Mouse (Mus musculus): Measurements from ENCODE around the gene Brd3. TPM values are rescaled to one million over a fixed set of nuclear protein-coding genes. Genes with fewer than 3 reads are reported as not detected.

Gene Brd3
- total RNA-seq, 2 experiments from 2014 or later = 43.6 to 52.2 TPM

GRCm38 (mm10) chr2:27441767-27442707, 65.4 kb downstream of the Brd3 start, which contains the start of gene Brd3os:
Gene Brd3os (plus strand): TSS chr2:27442324.
- DNase-seq (ENCODE audit: extremely low spot score in 1 of 2, low spot score in 2 of 2) = peak; percentile 94 to 95

GRCm38 (mm10) chr2:27438281-27438680, 69.2 kb downstream of the Brd3 start:
- Histone ChIP-seq H3K4me3 (no peak overlapping the region), H3K27ac (no peak overlapping the region)
- intact Hi-C loops (cut with DNase I) = no loop called here
- DNase-seq (ENCODE audit: extremely low spot score in 1 of 2, low spot score in 2 of 2) = no peak
- no peak for TF ChIP-seq CTCF (IDR thresholded peaks at IDR 0.05)

More at GRCm38 (mm10) chr2:27441767-27442707, 65.4 kb downstream of the Brd3 start, which contains the start of gene Brd3os:
- TF ChIP-seq CTCF (IDR thresholded peaks at IDR 0.05) = no peak
- H3K4me3 ChIP-seq = peak within 1 kb of the TSS; percentile 84
- intact Hi-C loops (cut with DNase I) = loop anchor here (2.0 to 10.0 kb wide), 3 partner anchors 33 to 537 kb away; partner anchors contain the start of genes Surf6 and Wdr5
- peak within 1 kb of the TSS; percentile 84 for H3K27ac ChIP-seq

GRCm38 (mm10) chr2:27437876-27438275, 69.6 kb downstream of the Brd3 start:
- H3K4me3 ChIP-seq = no peak overlapping the region
- H3K27ac ChIP-seq = no peak overlapping the region
- intact Hi-C loops (cut with DNase I) = no loop called here
- DNase-seq (ENCODE audit: extremely low spot score in 1 of 2, low spot score in 2 of 2) = no peak
- TF ChIP-seq CTCF (IDR thresholded peaks at IDR 0.05) = no peak

DNA sequence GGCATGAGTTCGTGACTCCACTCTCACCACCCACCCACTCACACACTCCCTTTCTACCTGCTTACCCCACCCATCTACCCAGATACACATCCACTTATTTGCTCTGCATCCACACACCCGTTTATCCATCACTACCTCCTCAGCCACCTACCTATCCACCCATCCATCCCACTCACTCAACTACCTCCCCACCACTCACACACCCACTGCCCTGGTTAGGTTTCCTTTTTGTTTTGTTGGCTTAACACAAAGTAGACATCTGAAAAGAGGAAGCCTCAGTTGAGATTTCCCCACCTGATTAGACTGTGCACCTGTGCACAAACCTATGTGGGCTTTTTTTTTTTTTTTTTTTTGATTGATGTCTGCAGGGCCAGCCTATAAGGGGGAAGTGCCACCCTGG, 74.9 kb downstream of the Brd3 start:
- DNase-seq (ENCODE audit: extremely low spot score in 1 of 2, low spot score in 2 of 2) = no peak
- intact Hi-C loops (cut with DNase I) = no loop called here
- H3K4me3 ChIP-seq = no peak overlapping the region
- no peak overlapping the region for H3K27ac ChIP-seq
- no peak for TF ChIP-seq CTCF (IDR thresholded peaks at IDR 0.05)

GRCm38 (mm10) chr2:27430621-27431020, 76.8 kb downstream of the Brd3 start:
- TF ChIP-seq CTCF (IDR thresholded peaks at IDR 0.05) = no peak
- no peak overlapping the region for H3K4me3 ChIP-seq
- peak in 1 of 2 experiments; percentile 50 for DNase-seq (ENCODE audit: extremely low spot score in 1 of 2, low spot score in 2 of 2)
- intact Hi-C loops (cut with DNase I) = no loop called here
- no peak overlapping the region; the same call in 1 of the 2 replicates for H3K27ac ChIP-seq

- intact Hi-C loops (cut with DNase I) = loop anchor here (1.0 to 2.0 kb wide), 2 partner anchors 139 to 147 kb away; no protein-coding TSS in a partner anchor
- Histone ChIP-seq H3K27ac (no peak overlapping the region), H3K4me3 (no peak overlapping the region)
- DNase-seq (ENCODE audit: extremely low spot score in 1 of 2, low spot score in 2 of 2) = peak; percentile 76 to 82
- peak; percentile 99 for TF ChIP-seq CTCF (IDR thresholded peaks at IDR 0.05)
These were observed 79.4 kb downstream of the Brd3 start for GRCm38 (mm10) chr2:27428071-27428470.

DNA sequence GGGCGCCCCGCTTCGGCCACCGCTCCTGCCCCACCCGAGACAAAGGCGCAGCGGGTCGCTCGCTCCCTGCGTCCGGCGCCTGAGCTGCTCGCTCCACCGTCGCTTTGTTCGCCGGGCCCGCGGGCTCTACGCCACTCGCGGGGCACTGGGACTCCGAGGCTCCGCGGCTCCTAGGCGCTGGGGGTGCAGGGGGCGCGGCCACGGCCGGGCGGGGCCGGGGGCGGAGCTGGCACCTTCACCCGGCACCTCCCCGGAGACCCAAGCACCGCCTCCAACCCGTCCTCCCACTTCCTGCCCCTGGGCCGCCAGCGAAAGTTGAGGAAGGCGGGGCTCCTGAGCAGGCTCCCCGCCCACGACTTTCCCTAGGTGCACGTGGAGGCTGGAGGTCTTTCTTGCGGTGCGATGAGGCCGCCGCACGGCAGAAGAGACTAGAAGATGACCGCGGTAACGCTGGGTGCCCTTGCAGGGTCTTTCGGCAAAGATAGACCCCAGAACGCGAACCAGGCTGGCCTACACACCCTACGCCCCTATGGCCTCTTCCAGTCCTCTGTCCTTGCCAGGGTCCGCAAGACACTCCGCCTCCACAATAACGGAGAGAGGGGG, 80.5 kb downstream of the Brd3 start, which contains the start of gene Vav2:
Vav2 (minus strand) TSS at position 179 of the 603 bp plus-strand sequence.
- H3K27ac ChIP-seq = peak within 1 kb of the TSS; percentile 77; the same call in 1 of the 2 replicates
- intact Hi-C loops (cut with DNase I) = no loop called here
- DNase-seq (ENCODE audit: extremely low spot score in 1 of 2, low spot score in 2 of 2) = peak; percentile 74 to 85
- TF ChIP-seq CTCF (IDR thresholded peaks at IDR 0.05) = no peak
- H3K4me3 ChIP-seq = peak within 1 kb of the TSS; percentile 85

DNA sequence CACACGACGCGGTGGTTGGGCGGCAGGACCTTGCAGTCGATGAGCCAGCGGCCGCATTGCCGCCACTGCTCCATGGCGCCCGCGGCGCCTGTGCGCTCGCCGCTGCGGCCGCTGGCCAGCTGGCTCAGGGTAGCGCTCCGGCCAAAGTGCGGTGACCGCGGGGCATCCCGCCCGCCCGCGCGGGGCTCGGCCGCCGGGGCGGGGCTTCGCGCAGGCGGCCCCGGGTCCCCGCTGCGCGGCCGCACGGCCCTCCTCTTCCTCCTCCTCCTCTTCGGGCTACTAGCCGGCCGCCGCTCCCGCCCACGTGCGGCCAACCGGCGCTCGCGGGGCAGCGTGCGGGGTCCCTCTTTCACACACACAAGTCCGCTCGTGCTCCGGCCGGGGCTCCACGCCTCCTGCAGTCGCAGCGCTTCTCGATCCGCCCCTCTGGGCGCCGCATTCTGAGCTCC, 81.0 kb downstream of the Brd3 start:
- Histone ChIP-seq H3K27ac (peak overlapping the region; percentile 77; the same call in 1 of the 2 replicates), H3K4me3 (peak overlapping the region; percentile 85)
- no peak for TF ChIP-seq CTCF (IDR thresholded peaks at IDR 0.05)
- intact Hi-C loops (cut with DNase I) = no loop called here
- no peak for DNase-seq (ENCODE audit: extremely low spot score in 1 of 2, low spot score in 2 of 2)

DNA sequence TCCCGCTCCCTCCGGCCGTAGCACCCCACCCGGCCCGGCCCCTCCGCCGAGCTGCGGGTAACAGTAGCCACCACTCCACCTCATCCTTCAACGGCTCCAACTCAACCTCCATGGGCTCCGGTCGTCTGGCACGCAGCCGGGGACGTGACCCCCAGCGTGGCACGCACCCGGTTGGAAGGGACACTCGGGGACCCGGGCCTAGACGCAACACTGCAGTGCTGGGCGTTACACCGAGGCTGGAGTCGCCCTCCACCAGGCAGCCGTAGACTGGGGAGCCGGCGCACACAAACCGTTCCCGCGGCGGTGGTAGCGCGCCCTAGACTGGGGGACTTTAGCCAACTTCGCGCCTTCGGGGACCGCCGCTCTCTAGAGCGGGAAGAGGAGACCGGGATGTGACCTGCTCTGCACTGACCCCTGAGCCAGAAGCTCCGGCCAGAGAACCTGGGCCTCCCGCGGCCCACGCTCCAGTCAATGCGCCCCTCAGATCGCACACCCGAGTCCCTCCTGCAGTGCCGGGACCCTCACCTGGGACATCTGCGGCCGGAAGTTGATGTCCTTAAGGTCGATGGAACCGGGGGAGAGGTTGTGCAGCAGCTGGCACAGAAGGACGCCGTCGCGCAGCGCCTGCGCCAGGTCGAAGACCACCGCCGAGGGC, 81.6 kb downstream of the Brd3 start:
- DNase-seq (ENCODE audit: extremely low spot score in 1 of 2, low spot score in 2 of 2) = no peak
- no peak overlapping the region for H3K27ac ChIP-seq
- intact Hi-C loops (cut with DNase I) = no loop called here
- TF ChIP-seq CTCF (IDR thresholded peaks at IDR 0.05) = no peak
- H3K4me3 ChIP-seq = peak overlapping the region; percentile 85

DNA sequence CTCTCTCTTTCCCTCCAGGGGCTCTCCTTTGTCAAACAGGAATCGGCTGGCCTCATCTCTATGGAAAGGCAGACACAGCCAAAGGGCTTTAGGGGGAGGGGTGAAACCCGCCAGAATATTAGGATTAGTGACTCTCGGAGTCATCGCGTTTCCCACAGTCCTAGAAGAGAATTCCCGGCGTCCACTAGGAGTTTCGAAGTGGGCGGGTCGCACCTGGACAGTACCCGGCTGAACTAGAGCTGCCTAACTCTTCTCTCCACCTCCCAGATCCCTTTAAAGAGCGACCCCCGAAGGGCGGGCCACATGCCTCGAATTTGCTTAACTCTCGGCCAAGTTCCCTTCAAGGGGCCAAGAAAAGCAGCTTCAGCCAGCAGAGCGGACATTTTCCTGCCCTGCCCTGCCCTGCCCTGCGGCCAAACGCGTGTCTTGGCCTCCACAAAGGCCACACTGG, 82.3 kb downstream of the Brd3 start:
- intact Hi-C loops (cut with DNase I) = no loop called here
- H3K27ac ChIP-seq = no peak overlapping the region

GRCm38 (mm10) chr2:27423596-27423995, 83.9 kb downstream of the Brd3 start:
- intact Hi-C loops (cut with DNase I) = no loop called here
- Histone ChIP-seq H3K27ac (no peak overlapping the region), H3K4me3 (no peak overlapping the region)
- TF ChIP-seq CTCF (IDR thresholded peaks at IDR 0.05) = no peak
- no peak for DNase-seq (ENCODE audit: extremely low spot score in 1 of 2, low spot score in 2 of 2)

More for the DNA sequence above, 82.3 kb downstream of the Brd3 start:
- TF ChIP-seq CTCF (IDR thresholded peaks at IDR 0.05) = no peak
- peak overlapping the region; percentile 85 for H3K4me3 ChIP-seq
- no peak for DNase-seq (ENCODE audit: extremely low spot score in 1 of 2, low spot score in 2 of 2)
